Mouse (Mus musculus) thymus, postnatal 4 days (tissue): Measurements from ENCODE around the gene Sowaha.
A peak's percentile ranks its signal among the peaks of the same experiment; 100 is the strongest.

Source experiments
- DNase-seq: peaks from one replicate; pipeline ENCODE4 v3.0.0; 2021

Sowaha gene

DNA sequence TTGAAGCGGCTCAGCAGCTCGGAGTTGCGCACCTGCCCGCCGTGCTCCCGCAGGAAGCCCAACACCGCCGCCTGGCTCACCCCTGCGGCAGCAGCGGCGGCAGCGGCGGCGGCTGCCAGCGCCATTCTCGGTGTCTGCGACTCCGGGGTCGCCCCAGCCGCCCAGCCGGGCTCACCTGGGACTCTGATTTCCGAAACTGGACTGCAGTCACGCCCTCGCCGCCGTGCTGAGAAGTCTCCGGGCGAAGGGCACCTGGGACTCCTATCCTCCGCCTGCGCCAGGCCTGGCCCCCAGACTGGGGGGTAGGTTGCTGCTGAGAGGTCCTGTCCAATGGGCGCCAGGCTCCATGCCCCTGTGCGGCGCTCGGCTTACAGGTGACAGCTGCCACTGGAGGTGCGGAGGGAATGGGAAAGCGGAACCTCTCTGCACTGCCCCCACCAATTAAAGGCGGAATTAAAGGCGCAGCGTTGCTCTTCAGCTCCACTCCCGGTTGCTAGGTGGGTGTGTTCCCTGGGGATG, at the start of gene Sowaha, which contains the start of gene Gm9945:
Sowaha (minus strand) TSS at position 492 of the 519 bp plus-strand sequence.
Gm9945 (plus strand) TSS at position 384 of the 519 bp plus-strand sequence.
- DNase-seq, result peak; percentile 67

- DNase-seq, result no peak
These were observed 49.1 kb upstream of the Sowaha start for GRCm38 (mm10) chr11:53529253-53529557.

DNA sequence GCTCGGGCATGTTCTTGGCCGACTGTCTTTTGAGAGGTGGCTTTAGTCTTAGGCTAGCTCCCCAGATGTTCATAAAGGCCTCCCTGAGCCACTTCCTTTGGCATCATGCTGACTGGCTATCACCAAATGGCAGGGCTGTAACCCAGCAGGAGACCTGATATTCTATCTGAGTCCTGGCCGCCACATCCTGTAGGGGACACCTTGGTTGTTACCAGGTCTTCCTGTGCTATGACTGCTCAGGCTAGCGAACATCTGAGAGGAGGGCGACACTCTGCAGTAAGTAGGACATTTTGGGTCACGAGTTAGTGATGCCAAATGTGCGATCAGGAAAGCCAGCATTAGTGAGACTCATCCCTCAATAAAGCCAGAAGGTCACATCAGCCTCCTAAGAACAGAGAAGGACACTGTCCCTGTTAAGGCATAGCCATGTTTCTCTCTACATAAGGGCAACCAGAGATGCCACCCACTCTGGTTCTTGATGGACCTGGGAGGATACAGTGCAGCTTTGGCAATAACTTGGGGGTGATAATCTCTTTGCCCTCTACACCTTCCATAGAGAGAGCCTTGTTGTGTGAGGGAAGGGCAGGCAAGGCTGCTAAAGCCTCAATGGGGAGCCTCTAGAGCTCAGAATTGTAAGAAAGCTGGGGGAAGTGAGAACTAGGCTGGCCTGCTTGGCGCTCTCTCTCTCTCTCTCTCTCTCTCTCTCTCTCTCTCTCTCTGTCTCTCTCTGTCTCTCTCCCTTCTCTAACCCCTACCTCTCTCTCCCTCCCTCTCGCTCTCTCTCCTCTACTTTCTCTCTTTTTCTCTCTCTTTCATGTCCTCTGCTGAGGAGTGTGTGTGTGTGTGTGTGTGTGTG, 48.6 kb upstream of the Sowaha start:
- DNase-seq, result no peak

GRCm38 (mm10) chr11:53525461-53525860, 45.4 kb upstream of the Sowaha start:
- no peak for DNase-seq

DNA sequence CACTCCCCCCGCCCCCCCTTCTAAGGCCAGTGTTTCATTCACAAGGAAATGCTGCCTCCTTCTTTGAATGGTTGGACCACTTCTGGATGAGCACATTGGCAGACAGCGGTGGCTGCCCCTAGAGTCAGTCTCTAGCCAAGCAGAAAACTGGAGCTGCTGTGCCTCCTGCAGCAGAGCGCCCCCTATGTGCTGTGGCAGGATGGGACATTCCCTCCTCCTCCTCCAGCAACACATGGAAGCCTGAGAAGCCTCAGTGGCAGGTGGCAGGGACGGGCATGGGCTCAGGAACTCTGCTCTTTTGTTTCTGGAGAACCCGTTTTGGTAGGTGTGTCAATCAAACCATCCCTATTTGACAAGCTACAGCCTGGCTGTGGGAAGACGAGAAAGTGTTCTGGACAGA, 44.8 kb upstream of the Sowaha start:
- peak; percentile 68 for DNase-seq

GRCm38 (mm10) chr11:53523545-53524405, 43.7 kb upstream of the Sowaha start:
- no peak for DNase-seq

GRCm38 (mm10) chr11:53522930-53523329, 42.9 kb upstream of the Sowaha start:
- no peak for DNase-seq

DNA sequence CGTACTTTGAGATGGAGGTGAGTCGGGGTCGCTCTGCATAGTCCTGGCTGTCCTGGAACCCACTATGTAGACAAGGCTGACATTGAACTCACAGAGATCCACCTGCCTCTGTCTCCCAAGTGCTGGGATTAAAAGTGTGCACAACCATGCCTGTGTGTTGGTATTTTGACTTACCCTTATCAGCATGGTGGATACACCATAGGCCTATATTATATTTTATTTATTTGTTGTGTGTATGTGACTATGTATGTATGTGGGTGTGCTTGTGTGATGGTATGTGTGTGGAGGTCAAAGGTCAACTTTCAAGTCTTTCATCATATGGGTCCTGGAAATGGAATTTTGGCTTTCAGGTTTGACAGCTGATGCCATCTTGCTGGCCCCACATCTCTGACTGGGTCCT, 42.3 kb upstream of the Sowaha start:
- no peak for DNase-seq

- DNase-seq, result no peak
These were observed 41.7 kb upstream of the Sowaha start for GRCm38 (mm10) chr11:53521821-53522131.

DNA sequence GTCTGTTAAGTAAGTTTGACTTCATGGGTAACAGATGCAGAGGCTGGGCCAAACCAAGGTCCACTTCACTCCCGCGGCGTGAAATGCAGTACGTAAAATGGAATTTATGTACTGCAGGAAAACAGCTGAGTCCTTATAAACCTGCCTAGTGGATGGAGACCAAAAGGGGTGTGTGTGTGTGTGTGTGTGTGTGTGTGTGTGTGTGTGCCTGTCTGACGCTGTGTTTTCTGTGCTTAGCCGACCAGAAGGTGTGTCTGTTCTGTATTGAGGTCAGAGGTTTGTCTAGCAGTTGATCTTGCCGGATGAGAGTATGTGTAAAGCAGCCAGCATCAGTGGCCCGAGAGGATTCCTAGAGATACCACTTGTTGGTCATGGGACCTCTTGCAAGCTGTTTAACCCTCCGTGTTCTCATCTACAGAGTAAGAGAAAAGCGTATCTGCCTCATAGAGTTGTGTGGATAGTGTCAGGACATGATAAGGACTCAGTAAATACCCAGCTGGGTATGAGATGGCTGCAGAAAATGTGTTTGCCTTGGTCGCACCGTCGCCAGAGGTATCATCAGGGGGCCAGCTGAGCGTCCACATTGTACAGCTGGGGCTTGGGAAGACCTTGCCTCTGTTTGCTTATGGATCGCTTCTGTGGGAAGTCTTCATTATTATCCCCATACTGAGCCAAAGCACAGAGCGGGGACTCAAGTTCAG, 41.2 kb upstream of the Sowaha start:
- DNase-seq, result no peak

- DNase-seq, result no peak
These were observed 40.3 kb upstream of the Sowaha start for GRCm38 (mm10) chr11:53520122-53520978.

- DNase-seq, result peak; percentile 71
These were observed 39.4 kb upstream of the Sowaha start, which contains the start of gene Sept8 for GRCm38 (mm10) chr11:53519207-53520121. Gene Sept8 (plus strand): TSS chr11:53519257.

- DNase-seq, result peak; percentile 33
These were observed 38.7 kb upstream of the Sowaha start for GRCm38 (mm10) chr11:53518759-53519158.

GRCm38 (mm10) chr11:53516775-53517627, 36.9 kb upstream of the Sowaha start:
- DNase-seq, result peak; percentile 64

- DNase-seq, result no peak
These were observed 30.3 kb upstream of the Sowaha start for GRCm38 (mm10) chr11:53510351-53510750.

GRCm38 (mm10) chr11:53508591-53508990, 28.5 kb upstream of the Sowaha start:
- no peak for DNase-seq

DNA sequence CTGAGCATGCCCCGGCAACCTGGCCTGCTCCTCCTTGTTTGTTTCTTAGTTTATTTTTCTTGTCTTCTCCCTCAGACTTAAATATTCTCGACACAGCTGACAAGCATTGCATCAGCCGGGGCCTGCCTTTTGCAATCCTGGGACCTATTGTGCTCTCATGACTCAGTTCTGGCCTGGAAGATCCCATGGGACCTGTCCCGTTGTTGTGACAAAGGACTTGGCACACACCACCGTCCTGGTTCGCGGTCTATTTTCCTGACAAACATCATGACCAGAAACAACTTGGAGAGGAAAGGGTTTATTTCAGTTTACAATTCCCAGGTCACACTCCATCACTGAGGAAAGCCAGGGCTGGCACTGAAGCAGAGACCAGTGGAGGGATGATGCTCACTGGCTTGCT, 28.1 kb upstream of the Sowaha start:
- no peak for DNase-seq

DNA sequence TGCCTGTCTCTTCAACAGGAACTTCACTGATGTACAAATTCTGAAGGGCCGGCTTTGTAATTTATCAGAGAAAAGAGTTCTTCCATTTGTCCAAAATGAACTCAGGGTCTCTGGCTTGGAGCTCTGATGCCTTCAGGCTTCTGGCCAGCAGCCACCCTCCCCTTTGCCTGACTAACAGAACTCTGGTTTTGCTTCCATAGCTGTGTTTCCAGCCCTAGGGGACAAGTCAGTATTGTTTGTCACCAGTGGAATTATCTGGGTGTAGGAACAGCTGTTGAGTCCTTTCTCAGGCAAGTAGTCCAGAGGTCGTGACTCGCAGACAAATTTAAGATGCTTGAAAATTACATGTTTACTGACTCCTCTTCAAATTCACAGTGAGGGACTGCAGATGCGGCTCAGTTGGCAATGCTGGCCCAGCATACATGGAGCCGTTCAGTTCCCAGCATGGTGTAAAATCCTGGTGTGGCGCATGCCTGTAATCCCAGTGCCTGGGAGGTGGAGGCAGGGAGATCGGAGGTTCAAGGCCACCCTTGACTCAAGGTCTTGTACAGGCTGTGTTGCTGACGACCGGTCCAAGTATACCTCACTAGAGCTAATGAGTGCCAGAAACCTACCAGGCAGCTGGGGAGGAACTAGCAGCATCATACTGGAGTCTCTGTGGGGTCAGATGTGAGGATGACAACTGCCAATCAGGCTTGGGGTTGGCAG, 27.2 kb upstream of the Sowaha start:
- no peak for DNase-seq

- DNase-seq, result no peak
These were observed 25.1 kb upstream of the Sowaha start for GRCm38 (mm10) chr11:53505026-53505663.
